Mouse (Mus musculus) layer of hippocampus, postnatal 25 days (tissue): Measurements from ENCODE around the gene Bmi1. TPM values are rescaled to one million over a fixed set of nuclear protein-coding genes. Genes with fewer than 3 reads are reported as not detected.
A peak's percentile ranks its signal among the peaks of the same experiment; 100 is the strongest.

Experiments used
- DNase-seq, 2 experiments: peaks; one replicate each; pipeline ENCODE4 v3.0.0; 2022; ENCODE audit warnings: mixed read lengths in 2 of 2, low spot score in 1 of 2; ENCODE audit errors: extremely low spot score in 1 of 2
- total RNA-seq, 2 experiments: library from RNA; stranded (reverse); gene quantifications; 2 replicates each; pipeline ENCODE4 v1.2.3; 2021

The Bmi1 gene
- 10 to 100 TPM; 51.7 to 53.7 TPM for total RNA-seq

DNA sequence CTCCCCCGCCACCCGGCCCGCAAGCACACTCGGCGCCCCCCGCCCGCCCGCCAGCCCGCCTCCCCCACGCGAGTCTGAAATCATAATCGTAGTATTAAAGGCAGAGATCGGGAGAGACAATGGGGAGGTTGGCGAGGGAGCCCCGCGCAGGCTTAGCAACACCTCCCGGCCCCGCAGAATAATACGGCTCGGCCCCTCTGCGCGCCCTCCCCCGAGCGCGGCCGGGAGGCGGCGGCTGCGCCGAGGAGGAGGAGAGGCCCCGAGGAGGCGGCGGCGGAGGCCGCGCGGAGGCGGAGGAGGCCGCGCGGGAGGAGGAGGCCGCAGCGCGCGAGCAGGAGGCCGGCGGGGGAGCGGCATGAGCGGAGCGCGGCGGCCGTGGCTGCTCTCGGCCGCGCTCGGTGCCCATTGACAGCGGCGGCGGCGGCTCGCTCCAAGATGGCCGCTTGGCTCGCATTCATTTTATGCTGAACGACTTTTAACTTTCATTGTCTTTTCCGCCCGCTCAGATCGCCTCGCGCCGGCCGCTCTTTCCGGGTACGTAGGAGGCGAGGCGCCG, at the start of gene Bmi1:
TSS of gene Bmi1 (plus strand) at position 83 of the 556 bp plus-strand sequence.
- peak; percentile 43 to 67 for DNase-seq

GRCm38 (mm10) chr2:18630547-18630946, 46.3 kb upstream of the Bmi1 start:
- DNase-seq, result no peak

- DNase-seq, result peak; percentile 79 to 81
These were observed 41.8 kb upstream of the Bmi1 start for GRCm38 (mm10) chr2:18635052-18635451.

DNA sequence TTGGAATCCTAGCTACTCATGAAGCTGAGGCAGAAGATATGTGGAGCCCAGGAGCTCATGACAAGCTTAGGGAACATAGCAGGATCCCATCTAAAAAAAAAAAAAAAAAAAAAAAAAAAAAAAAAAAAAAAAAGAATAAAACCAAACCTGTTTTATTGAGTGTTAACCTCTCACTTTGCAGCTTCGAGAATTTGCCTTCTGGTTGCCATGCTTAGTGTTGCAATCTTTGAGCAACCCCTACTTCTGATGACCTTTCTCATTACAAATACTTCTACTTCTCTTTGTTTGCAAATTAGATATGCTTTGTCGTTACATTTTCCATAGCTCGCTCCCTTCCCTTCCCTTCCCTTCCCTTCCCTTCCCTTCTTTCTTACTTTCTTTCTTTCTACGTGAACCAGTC, 28.3 kb upstream of the Bmi1 start:
- DNase-seq, result no peak

GRCm38 (mm10) chr2:18654821-18655220, 22.0 kb upstream of the Bmi1 start:
- no peak for DNase-seq

GRCm38 (mm10) chr2:18664003-18664402, 12.8 kb upstream of the Bmi1 start:
- DNase-seq, result no peak

DNA sequence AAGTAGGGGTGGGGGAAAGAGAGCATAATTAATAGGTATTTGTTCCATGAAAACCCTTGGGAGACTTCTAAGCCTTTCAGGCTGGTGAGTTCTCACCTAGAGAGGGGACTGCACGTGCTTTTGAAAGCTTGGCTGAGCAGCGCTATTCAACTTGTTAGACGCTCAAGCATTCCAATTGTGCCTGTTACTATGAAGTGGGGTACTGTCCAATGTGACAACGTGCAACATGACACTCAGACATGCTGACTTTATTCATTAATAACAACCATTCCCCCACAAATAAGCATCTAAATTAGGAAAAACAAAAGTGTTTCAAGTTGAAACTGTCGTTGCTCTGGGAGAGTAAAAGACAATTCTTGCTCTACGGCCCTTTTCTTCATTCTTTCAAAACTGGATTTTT, 5.8 kb upstream of the Bmi1 start:
- no peak for DNase-seq

GRCm38 (mm10) chr2:18672133-18672765, 4.6 kb upstream of the Bmi1 start, which contains the start of gene Commd3:
Gene Commd3, plus strand, starts transcription at chr2:18672384.
- DNase-seq, result peak; percentile 97 to 100

GRCm38 (mm10) chr2:18672766-18673164, 4.1 kb upstream of the Bmi1 start:
- no peak for DNase-seq

DNA sequence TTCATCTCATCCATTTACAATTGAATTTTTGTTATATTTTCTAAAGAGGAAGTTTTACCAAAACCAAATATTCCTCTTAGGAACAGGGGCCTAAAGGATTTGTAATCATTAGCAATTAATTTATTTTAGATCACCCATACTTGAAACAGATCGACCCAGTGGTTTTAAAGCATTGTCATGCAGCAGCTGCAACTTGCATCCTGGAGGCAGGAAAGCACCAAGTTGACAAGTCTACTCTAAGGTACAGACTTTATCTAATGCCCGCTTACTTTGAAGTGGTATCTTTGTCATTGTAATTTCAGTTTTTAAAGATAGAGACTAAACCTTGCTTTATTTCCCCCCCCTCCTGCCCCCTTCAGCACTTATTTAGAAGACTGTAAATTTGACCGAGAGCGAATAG, 3.1 kb upstream of the Bmi1 start:
- DNase-seq, result no peak

DNA sequence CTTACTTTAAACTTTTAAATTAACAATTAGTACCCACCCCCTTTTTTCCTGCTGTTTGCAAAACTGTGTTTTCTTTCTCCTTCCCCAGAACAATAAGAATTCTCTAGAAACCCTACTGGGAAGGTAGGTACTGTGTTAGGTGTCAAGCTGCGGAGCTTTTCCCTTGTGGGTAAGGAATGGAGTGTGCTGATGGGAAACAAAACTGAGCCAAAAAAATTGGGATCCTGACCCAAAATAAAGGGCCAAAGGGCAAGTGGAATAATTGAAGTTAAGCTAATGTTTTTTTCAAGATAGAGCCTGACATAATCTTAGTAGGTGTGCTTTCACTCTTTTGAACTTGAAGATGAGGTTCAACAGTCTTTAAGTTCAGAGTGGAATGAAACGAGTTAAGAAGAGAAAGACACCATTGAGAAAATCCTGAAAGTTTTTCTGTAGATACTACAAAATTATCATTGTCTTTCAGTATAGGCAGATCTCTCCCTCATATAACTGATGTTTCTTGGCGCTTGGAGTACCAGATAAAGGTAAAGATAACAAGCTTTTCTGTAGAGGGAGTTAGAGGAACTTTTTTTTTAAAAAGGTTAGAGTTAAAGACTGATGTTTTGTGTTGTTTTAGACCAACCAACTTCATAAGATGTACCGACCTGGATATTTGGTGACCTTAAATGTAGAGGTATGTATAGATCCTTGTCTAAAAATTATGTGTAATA, 2.5 kb upstream of the Bmi1 start:
- DNase-seq, result no peak

- no peak for DNase-seq
These were observed 949 bp upstream of the Bmi1 start for GRCm38 (mm10) chr2:18675681-18676456.

DNA sequence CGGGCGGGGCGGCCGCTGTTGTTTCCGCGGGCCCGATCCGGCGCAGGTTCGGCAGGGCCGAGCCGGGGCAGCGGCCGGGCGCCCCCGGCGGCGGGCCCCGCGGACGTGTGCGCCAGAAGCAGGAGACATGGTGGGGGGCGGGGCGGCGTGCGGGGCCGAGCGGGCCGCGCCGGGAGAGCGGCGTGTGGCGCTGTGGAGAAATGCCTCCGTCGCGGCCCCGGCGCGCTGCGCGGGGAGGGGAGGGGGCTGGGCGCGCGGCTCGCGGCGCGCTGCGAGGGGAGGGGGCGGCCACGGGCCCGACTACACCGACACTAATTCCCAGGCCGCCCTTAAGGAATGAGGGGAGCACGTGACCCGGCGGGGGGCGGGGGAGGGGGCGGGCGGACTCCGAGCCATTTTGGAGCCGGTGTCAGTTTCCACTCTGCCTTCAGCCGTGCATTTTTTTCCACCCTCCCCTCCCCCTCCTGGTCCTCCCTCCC, 322 bp upstream of the Bmi1 start:
- peak; percentile 59 to 64 for DNase-seq

DNA sequence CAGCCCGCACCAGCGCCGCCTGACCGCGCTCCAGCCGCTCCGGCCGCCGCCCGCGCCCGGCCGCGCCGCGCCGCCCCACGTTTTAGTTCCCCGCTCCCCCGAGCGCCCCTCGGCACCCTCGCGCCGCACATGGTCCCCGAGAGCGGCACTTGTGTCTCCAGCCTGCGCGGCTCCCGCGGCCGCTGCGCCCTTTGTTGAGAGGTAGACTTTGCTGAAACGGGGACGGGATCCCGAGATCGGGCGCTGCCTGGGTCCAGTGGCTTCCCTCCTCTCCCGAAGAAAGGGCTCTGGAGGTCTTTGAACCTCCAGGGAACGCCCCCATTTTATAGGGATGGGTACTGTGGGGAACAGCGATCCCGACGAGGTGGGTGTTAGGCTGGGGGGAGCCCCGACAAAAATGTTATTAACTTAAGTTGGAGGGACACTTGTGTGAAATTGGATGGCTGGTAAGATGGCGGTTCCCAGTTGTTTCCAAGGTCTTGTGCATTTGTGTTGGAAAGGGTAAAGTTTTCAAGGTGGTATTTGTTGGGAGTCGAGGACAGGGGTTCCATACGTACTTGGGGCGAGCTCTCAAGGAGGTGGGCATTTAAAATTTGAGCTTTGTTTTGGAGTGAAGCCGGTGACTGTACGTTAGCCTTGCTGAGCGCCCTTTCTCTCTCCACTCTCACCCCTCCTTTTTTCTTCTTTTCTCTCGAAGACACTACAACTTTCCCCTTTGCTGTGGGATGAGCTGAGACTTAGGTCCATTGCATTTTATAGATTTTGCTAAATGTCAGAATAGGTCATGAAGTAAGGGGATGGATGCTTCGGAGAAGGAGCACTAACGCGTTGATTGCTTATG, 1.0 kb downstream of the Bmi1 start:
- DNase-seq, result peak; percentile 42 to 52

- DNase-seq, result no peak
These were observed 2.9 kb downstream of the Bmi1 start for GRCm38 (mm10) chr2:18679701-18680100.

GRCm38 (mm10) chr2:18680501-18680900, 3.7 kb downstream of the Bmi1 start:
- no peak for DNase-seq

DNA sequence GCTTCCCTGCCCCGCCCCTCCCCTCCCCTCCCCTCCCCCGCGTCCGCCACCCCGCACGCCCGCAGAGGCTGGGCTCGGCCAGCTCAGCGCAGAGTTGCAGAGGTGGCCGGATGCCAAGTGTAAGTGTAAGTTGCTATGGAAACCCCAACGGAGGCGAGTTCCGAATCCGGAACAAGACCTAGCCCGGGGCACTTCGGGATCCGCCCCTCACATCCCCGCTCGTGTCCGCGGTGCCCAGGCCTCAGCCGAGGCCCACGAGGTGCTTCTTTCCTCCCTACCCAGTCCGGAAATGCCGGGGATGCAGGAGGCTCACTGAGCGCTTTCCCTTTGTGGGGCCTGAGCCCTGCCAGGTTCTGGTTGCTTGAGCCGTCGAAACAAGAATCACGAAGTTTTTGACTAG, 4.1 kb downstream of the Bmi1 start:
- no peak for DNase-seq

GRCm38 (mm10) chr2:18684062-18684461, 7.2 kb downstream of the Bmi1 start:
- no peak for DNase-seq

GRCm38 (mm10) chr2:18686386-18686785, 9.6 kb downstream of the Bmi1 start:
- no peak for DNase-seq
